Mouse (Mus musculus): Measurements from ENCODE around the gene Oscp1.
"Not testable (repeated sequence)": the region's sequence is repeated elsewhere in the genome, so short reads cannot be mapped to it uniquely, and the experiment has no call there.

The Oscp1 gene

GRCm38 (mm10) chr4:126083021-126083420, 24.7 kb downstream of the Oscp1 start:
- DNase-seq (ENCODE audit: low spot score in 2 of 2), result no peak

- no peak for DNase-seq (ENCODE audit: low spot score in 2 of 2)
Measured at GRCm38 (mm10) chr4:126084382-126084781, 26.0 kb downstream of the Oscp1 start.

- peak; percentile 56 to 77 for DNase-seq (ENCODE audit: low spot score in 2 of 2)
Measured at GRCm38 (mm10) chr4:126085996-126086576, 27.7 kb downstream of the Oscp1 start.

GRCm38 (mm10) chr4:126090101-126090847, 31.9 kb downstream of the Oscp1 start:
- DNase-seq (ENCODE audit: low spot score in 2 of 2), result no peak

- no peak for DNase-seq (ENCODE audit: low spot score in 2 of 2)
Measured at GRCm38 (mm10) chr4:126090848-126091124, 32.4 kb downstream of the Oscp1 start.

- DNase-seq (ENCODE audit: low spot score in 2 of 2), result no peak
Measured at GRCm38 (mm10) chr4:126091873-126092272, 33.5 kb downstream of the Oscp1 start.

- DNase-seq (ENCODE audit: low spot score in 2 of 2), result not testable (repeated sequence)
Measured at GRCm38 (mm10) chr4:126095622-126096430, 37.5 kb downstream of the Oscp1 start.

GRCm38 (mm10) chr4:126096464-126097111, 38.2 kb downstream of the Oscp1 start, which contains the start of gene Lsm10:
Gene Lsm10, plus strand, starts transcription at chr4:126096623.
- peak; percentile 85 to 87 for DNase-seq (ENCODE audit: low spot score in 2 of 2)

GRCm38 (mm10) chr4:126097711-126098253, 39.4 kb downstream of the Oscp1 start:
- no peak for DNase-seq (ENCODE audit: low spot score in 2 of 2)

GRCm38 (mm10) chr4:126099365-126099764, 41.0 kb downstream of the Oscp1 start:
- no peak for DNase-seq (ENCODE audit: low spot score in 2 of 2)

- no peak for DNase-seq (ENCODE audit: low spot score in 2 of 2)
Measured at GRCm38 (mm10) chr4:126100764-126101163, 42.4 kb downstream of the Oscp1 start.

GRCm38 (mm10) chr4:126102061-126102841, 43.9 kb downstream of the Oscp1 start:
- peak in 1 of 2 experiments; percentile 25 for DNase-seq (ENCODE audit: low spot score in 2 of 2)

- peak; percentile 65 to 67 for DNase-seq (ENCODE audit: low spot score in 2 of 2)
Measured at GRCm38 (mm10) chr4:126103057-126103581, 44.8 kb downstream of the Oscp1 start.

GRCm38 (mm10) chr4:126103590-126104068, 45.3 kb downstream of the Oscp1 start, which contains the start of gene Stk40:
Gene Stk40, plus strand, starts transcription at chr4:126103957.
- peak; percentile 92 for DNase-seq (ENCODE audit: low spot score in 2 of 2)

GRCm38 (mm10) chr4:126104261-126105075, 46.1 kb downstream of the Oscp1 start:
- no peak for DNase-seq (ENCODE audit: low spot score in 2 of 2)

GRCm38 (mm10) chr4:126105131-126105783, 46.9 kb downstream of the Oscp1 start:
- DNase-seq (ENCODE audit: low spot score in 2 of 2), result no peak

GRCm38 (mm10) chr4:126108061-126108740, 49.8 kb downstream of the Oscp1 start:
- no peak for DNase-seq (ENCODE audit: low spot score in 2 of 2)

GRCm38 (mm10) chr4:126109613-126110373, 51.4 kb downstream of the Oscp1 start:
- no peak for DNase-seq (ENCODE audit: low spot score in 2 of 2)
